Mouse (Mus musculus) kidney, adult 2 months (tissue): ENCODE results near the gene Tcf3.

Experiments used
- CTCF ChIP-seq: fragments of 200-500 bp; conservative IDR thresholded peaks from 2 replicates; pipeline ENCODE4 v1.5.1; 2011; ENCODE audit warnings: low read depth, mild to moderate bottlenecking, control low read depth, low read length, moderate library complexity, mixed read lengths; ENCODE audit not compliant: insufficient read depth, insufficient read length
- POLR2A ChIP-seq: fragments of 200-500 bp; IDR thresholded peaks from one replicate; pipeline ENCODE4 v1.6.1; 2011; ENCODE audit warnings: low read depth, low read length, control low read depth

- TF ChIP-seq POLR2A (no peak), CTCF (no peak)
Observed at GRCm38 (mm10) chr10:80454781-80455180, 21.3 kb upstream of the Tcf3 start.
